ENCODE assay signal across 8 mouse cellular contexts in the genomic region with DNA sequence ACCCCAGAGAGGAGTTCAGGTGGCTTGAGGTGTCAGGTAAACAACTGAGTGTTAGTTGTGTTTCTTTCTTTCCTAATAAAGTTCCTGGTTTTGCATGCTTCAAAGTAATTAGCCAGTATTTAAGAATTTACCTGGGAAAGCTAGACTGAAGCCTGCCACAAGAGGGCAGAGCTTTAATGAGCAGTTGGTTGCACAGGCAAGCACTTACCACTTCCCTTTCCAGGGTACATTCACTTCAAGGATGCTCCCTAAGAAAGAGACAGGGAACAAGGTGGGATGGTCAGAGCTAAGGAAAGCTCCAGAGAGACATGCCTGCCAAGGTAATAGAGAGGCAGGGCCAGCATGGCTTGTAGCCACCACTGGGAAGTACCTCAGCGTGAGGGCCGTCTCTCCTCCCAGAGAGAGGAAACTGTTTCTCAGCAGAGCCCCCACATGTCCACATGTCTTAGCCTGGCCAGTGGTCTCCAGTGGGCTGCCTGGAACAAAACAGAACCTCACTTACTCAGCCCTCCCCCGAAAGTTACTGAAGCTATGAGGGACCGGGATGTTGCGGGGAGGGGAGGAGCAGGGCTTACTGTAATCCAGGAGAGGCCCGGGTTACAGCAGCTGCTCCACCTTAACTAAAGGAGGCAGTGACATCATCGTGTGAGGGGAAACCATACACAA.
DNase-seq lines count a peak whose midpoint lies in the region; ATAC-seq lines count a peak whose summit lies in the region.

No protein-coding gene starts in this region.

- 48% methylated on average over 7 of the region's 7 CpGs for WGBS in embryonic facial prominence, embryonic 10.5 days

- no peaks in the 10 kb centered on the region for H3K36me3 ChIP-seq in embryonic facial prominence, embryonic 10.5 days (replicated peaks)

- no peaks in the 10 kb centered on the region for H3K27me3 ChIP-seq in embryonic facial prominence, embryonic 10.5 days (replicated peaks; ENCODE audit: low read depth, poor library complexity, severe bottlenecking)

- DNase-seq in left cerebral cortex, adult 18-20 months (ENCODE audit: low spot score in 2 of 2), result peak; percentile 53 to 67
- no peak for DNase-seq in left cerebral cortex, adult 11 months (ENCODE audit: low spot score)
- DNase-seq in adrenal gland, adult 2 months, result peak; percentile 56
- peak; percentile 58 for DNase-seq in embryonic facial prominence, embryonic 10.5 days (ENCODE audit: low spot score)
- DNase-seq in layer of hippocampus, adult 9-10 months (ENCODE audit: low spot score), result peak; percentile 39
- DNase-seq in mesoderm, embryonic 11.5 days (ENCODE audit: low read depth, low spot score), result peak; percentile 51
- peak; percentile 24 for DNase-seq in thymus, postnatal 0 days (ENCODE audit: low spot score)

- no peak overlapping the region for H3K4me3 ChIP-seq in embryonic facial prominence, embryonic 10.5 days

- H3K4me1 ChIP-seq in embryonic facial prominence, embryonic 10.5 days, result 0 out of 2 replicates have a peak, but pooled peaks cover 5% of the 10 kb centered on the region

- no peak overlapping the region for H3K27ac ChIP-seq in embryonic facial prominence, embryonic 10.5 days (replicated peaks)

- no peaks in the 10 kb centered on the region for H3K9me3 ChIP-seq in embryonic facial prominence, embryonic 10.5 days

- peak; percentile 53 to 65 for ATAC-seq in hematopoietic stem cell, adult 5-6 weeks (replicated peaks in 1 of 2; ENCODE audit: insufficient read depth in 1 of 2, low FRiP score in 2 of 2, low TSS enrichment in 1 of 2, low read depth in 1 of 2, poor library complexity in 2 of 2, severe bottlenecking in 2 of 2)
